7 mouse cellular contexts compared by ENCODE assay signal in the genomic region with DNA sequence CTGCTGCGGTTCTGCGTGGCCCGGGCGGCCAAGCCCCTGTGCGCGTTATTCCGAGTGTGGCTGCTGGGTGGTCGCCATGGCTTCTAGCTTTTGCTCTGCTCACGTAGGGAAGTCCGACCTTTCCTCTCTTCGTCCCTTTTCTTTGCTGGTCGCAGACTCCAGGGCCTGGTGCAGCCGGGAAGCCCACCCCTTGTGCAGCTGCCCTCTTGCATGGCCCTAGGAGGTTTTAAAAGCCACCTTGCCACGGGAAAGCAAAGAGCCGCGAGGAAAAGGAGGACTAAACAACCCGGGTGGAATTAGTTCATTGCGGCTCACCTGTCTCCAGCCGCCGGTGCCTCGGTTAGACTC. TPM values are rescaled to one million over a fixed set of nuclear protein-coding genes. Genes with fewer than 3 reads are reported as not detected.
DNase-seq lines count a peak whose midpoint lies in the region; ATAC-seq and TF ChIP-seq lines count a peak whose summit lies in the region.
"Not testable (repeated sequence)": the region's sequence is repeated elsewhere in the genome, so short reads cannot be mapped to it uniquely, and the experiment has no call there.

No protein-coding gene starts in this region.

- not testable (repeated sequence) for H3K4me1 ChIP-seq in forebrain, embryonic 11.5 days (replicated peaks; ENCODE audit: control insufficient read depth, insufficient read depth, low read length); heart, embryonic 16.5 days (ENCODE audit: control insufficient read depth, insufficient read depth, low read length); kidney, embryonic 16.5 days (ENCODE audit: insufficient read depth, low read length); liver, embryonic 12.5 days; midbrain, embryonic 15.5 days; small intestine, adult 2 months (ENCODE audit: control insufficient read depth, insufficient read depth, insufficient read length, low read length)

- ATAC-seq in forebrain, embryonic 11.5 days (replicated peaks; ENCODE audit: low FRiP score); liver, embryonic 12.5 days; midbrain, embryonic 15.5 days (replicated peaks): not testable (repeated sequence)
- peak; percentile 52 for ATAC-seq in heart, embryonic 16.5 days (replicated peaks; ENCODE audit: extremely low read depth, insufficient read depth, low FRiP score)
- 0 out of 2 replicates have a peak, but pooled peaks have one; percentile 6 for ATAC-seq in kidney, embryonic 16.5 days (ENCODE audit: low FRiP score, low TSS enrichment)

- not testable (repeated sequence) for H3K27me3 ChIP-seq in forebrain, embryonic 11.5 days (ENCODE audit: control insufficient read depth, insufficient read depth, low read length); heart, embryonic 16.5 days (ENCODE audit: control insufficient read depth, insufficient read depth, low read length); kidney, embryonic 16.5 days (ENCODE audit: insufficient read depth, low read length); midbrain, embryonic 15.5 days (replicated peaks); small intestine, adult 2 months (ENCODE audit: control insufficient read depth, insufficient read depth, low read length)
- H3K27me3 ChIP-seq in liver, embryonic 12.5 days (replicated peaks), result peaks cover 11% of the 10 kb centered on the region

- DNase-seq in cerebellum, postnatal 10 days, result peak; percentile 41 to 46
- not testable (repeated sequence) for DNase-seq in forebrain, embryonic 11.5 days (ENCODE audit: low spot score)

- TF ChIP-seq POLR2A in small intestine, adult 2 months (IDR thresholded peaks at IDR 0.05; ENCODE audit: low read depth, low read length), result not testable (repeated sequence)

- not testable (repeated sequence) for TF ChIP-seq CTCF in small intestine, adult 2 months (IDR thresholded peaks at IDR 0.05; ENCODE audit: extremely low read depth, insufficient read length, insufficient replicate concordance, low read depth, low read length)

- WGBS in forebrain, embryonic 11.5 days, result 37% methylated on average over 13 of the region's 21 CpGs
- WGBS in heart, embryonic 16.5 days, result 7% methylated on average over 14 of the region's 21 CpGs
- WGBS in kidney, embryonic 16.5 days, result 22% methylated on average over 13 of the region's 21 CpGs
- 13% methylated on average over 16 of the region's 21 CpGs for WGBS in liver, embryonic 12.5 days (ENCODE audit: insufficient replicate concordance)
- WGBS in midbrain, embryonic 15.5 days, result 19% methylated on average over 15 of the region's 21 CpGs
- 10% methylated on average over 16 of the region's 21 CpGs for WGBS in small intestine, adult 2 months

- H3K36me3 ChIP-seq in forebrain, embryonic 11.5 days (ENCODE audit: control insufficient read depth, insufficient read depth, low read length); heart, embryonic 16.5 days (ENCODE audit: control insufficient read depth, insufficient read depth); kidney, embryonic 16.5 days (ENCODE audit: insufficient read depth, low read length); liver, embryonic 12.5 days; midbrain, embryonic 15.5 days (replicated peaks); small intestine, adult 2 months (ENCODE audit: control insufficient read depth, insufficient read depth, low read length): not testable (repeated sequence)

- not testable (repeated sequence) for H3K9ac ChIP-seq in forebrain, embryonic 11.5 days (ENCODE audit: low read length); midbrain, embryonic 15.5 days
- H3K9ac ChIP-seq in heart, embryonic 16.5 days (ENCODE audit: low read length), result 0 out of 2 replicates have a peak overlapping the region, but pooled peaks have one; percentile 38
- H3K9ac ChIP-seq in kidney, embryonic 16.5 days (replicated peaks; ENCODE audit: low read length), result peak overlapping the region; percentile 50; the same call in 1 of the 2 replicates
- peak overlapping the region; percentile 37; the same call in 1 of the 2 replicates for H3K9ac ChIP-seq in liver, embryonic 12.5 days

- not testable (repeated sequence) for H3K9me3 ChIP-seq in forebrain, embryonic 11.5 days (ENCODE audit: control insufficient read depth, low read length); heart, embryonic 16.5 days (replicated peaks; ENCODE audit: control insufficient read depth, low read length); kidney, embryonic 16.5 days (ENCODE audit: low read length); liver, embryonic 12.5 days (replicated peaks); midbrain, embryonic 15.5 days

- H3K27ac ChIP-seq in forebrain, embryonic 11.5 days (ENCODE audit: low read depth, low read length); heart, embryonic 16.5 days (ENCODE audit: low read length); kidney, embryonic 16.5 days (ENCODE audit: low read length); liver, embryonic 12.5 days; midbrain, embryonic 15.5 days; small intestine, adult 2 months (ENCODE audit: insufficient read depth, low read depth, low read length): not testable (repeated sequence)

- H3K4me3 ChIP-seq in forebrain, embryonic 11.5 days (ENCODE audit: low read depth, low read length), result peak overlapping the region; percentile 26
- H3K4me3 ChIP-seq in heart, embryonic 16.5 days (ENCODE audit: low read length), result peak overlapping the region; percentile 45
- peak overlapping the region; percentile 39 for H3K4me3 ChIP-seq in kidney, embryonic 16.5 days (ENCODE audit: low read length)
- H3K4me3 ChIP-seq in liver, embryonic 12.5 days, result peak overlapping the region; percentile 40
- H3K4me3 ChIP-seq in midbrain, embryonic 15.5 days, result peak overlapping the region; percentile 25
- peak overlapping the region; percentile 38 for H3K4me3 ChIP-seq in small intestine, adult 2 months (ENCODE audit: low read depth, low read length)

- peak overlapping the region; percentile 42 for H3K4me2 ChIP-seq in forebrain, embryonic 11.5 days (ENCODE audit: low read depth, low read length, severe bottlenecking)
- peak overlapping the region; percentile 68 for H3K4me2 ChIP-seq in heart, embryonic 16.5 days (ENCODE audit: low read depth, low read length)
- peak overlapping the region; percentile 54 for H3K4me2 ChIP-seq in kidney, embryonic 16.5 days (replicated peaks; ENCODE audit: low read depth, low read length)
- H3K4me2 ChIP-seq in liver, embryonic 12.5 days, result peak overlapping the region; percentile 69
- peak overlapping the region; percentile 45 for H3K4me2 ChIP-seq in midbrain, embryonic 15.5 days

RNA-seq across cellular contexts. Expression of a gene that starts 6.3 kb away (rescaled TPM):
- 26.7 and 27.8 TPM in 2 replicates for polyA plus RNA-seq in forebrain, embryonic 11.5 days (2014; fragmentation: Nextera tagmentation; extraction: Ambion mirVana)
- polyA plus RNA-seq in heart, embryonic 16.5 days (2015; fragmentation: Nextera tagmentation; extraction: Ambion mirVana), result 30.6 and 32.1 TPM in 2 replicates
- polyA plus RNA-seq in kidney, embryonic 16.5 days (2015; fragmentation: Nextera tagmentation; extraction: Ambion mirVana), result 46.0 and 47.7 TPM in 2 replicates
- polyA plus RNA-seq in liver, embryonic 12.5 days (2016; fragmentation: Nextera tagmentation; extraction: Ambion mirVana), result 22.8 and 25.8 TPM in 2 replicates
- 17.7 and 19.7 TPM in 2 replicates for polyA plus RNA-seq in midbrain, embryonic 15.5 days (2015; fragmentation: Nextera tagmentation; extraction: Ambion mirVana)
- polyA plus RNA-seq in small intestine, adult 2 months (2012; rRNA removed), result 11.7 and 29.5 TPM in 2 replicates

RNA-seq across cellular contexts. Expression of a gene that starts 25.2 kb away (rescaled TPM):
- not detected in 2 replicates for polyA plus RNA-seq in forebrain, embryonic 11.5 days (2014; fragmentation: Nextera tagmentation; extraction: Ambion mirVana)
- polyA plus RNA-seq in heart, embryonic 16.5 days (2015; fragmentation: Nextera tagmentation; extraction: Ambion mirVana), result not detected in 2 replicates
- 0.52 TPM in 1 of 2 replicates, not detected in the other for polyA plus RNA-seq in kidney, embryonic 16.5 days (2015; fragmentation: Nextera tagmentation; extraction: Ambion mirVana)
- not detected in 2 replicates for polyA plus RNA-seq in liver, embryonic 12.5 days (2016; fragmentation: Nextera tagmentation; extraction: Ambion mirVana)
- polyA plus RNA-seq in midbrain, embryonic 15.5 days (2015; fragmentation: Nextera tagmentation; extraction: Ambion mirVana), result not detected in 2 replicates
- not detected in 2 replicates for polyA plus RNA-seq in small intestine, adult 2 months (2012; rRNA removed)
